Mouse (Mus musculus): ENCODE measurements around the gene Tomm20l. TPM values are rescaled to one million over a fixed set of nuclear protein-coding genes. Genes with fewer than 3 reads are reported as not detected.
A peak's percentile ranks its signal among the peaks of the same experiment; 100 is the strongest.

Gene Tomm20l
- polyA plus RNA-seq, 1 experiment, result not detected

DNA sequence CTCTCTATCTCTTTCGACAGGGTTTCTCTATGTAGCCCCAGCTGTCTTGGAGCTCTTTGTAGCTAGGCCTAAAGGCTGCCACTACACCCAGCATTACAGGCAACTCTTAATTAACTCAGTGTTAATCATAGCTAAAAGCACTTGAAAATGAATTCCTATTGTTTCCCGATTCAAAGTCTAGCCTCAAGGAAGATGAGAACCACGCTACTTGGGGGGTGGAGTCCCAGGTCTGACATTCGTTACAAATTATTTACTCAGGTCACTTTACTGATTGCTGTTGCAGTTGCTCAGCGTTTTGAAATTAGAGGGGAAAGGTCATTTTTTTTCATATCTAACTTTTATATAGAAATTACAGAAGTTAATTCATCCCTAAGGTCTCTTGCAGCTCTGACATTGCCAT lies 24.4 kb downstream of the Tomm20l start:
- DNase-seq (ENCODE audit: low read depth), result no peak
- TF ChIP-seq CTCF (IDR thresholded peaks at IDR 0.05; ENCODE audit: borderline replicate concordance, extremely low read depth, insufficient read depth, insufficient read length) (no peak), POLR2A (IDR thresholded peaks at IDR 0.05; ENCODE audit: borderline replicate concordance, extremely low read depth, insufficient read depth, insufficient read length, poor library complexity, severe bottlenecking) (no peak)

GRCm38 (mm10) chr12:71136130-71136973 lies 25.1 kb downstream of the Tomm20l start, which contains the start of the genes Timm9 and 2700049A03Rik:
TSS of gene Timm9 (minus strand) at chr12:71136684.
TSS of gene 2700049A03Rik (plus strand) at chr12:71136848.
- TF ChIP-seq CTCF (IDR thresholded peaks at IDR 0.05; ENCODE audit: borderline replicate concordance, extremely low read depth, insufficient read depth, insufficient read length) (no peak), POLR2A (IDR thresholded peaks at IDR 0.05; ENCODE audit: borderline replicate concordance, extremely low read depth, insufficient read depth, insufficient read length, poor library complexity, severe bottlenecking) (peak; percentile 51; the same call in 1 of the 2 replicates)
- peak; percentile 94 for DNase-seq (ENCODE audit: low read depth)

GRCm38 (mm10) chr12:71136974-71137491 lies 25.8 kb downstream of the Tomm20l start:
- DNase-seq (ENCODE audit: low read depth), result peak; percentile 98

GRCm38 (mm10) chr12:71137686-71138085 lies 26.5 kb downstream of the Tomm20l start:
- TF ChIP-seq POLR2A (IDR thresholded peaks at IDR 0.05; ENCODE audit: borderline replicate concordance, extremely low read depth, insufficient read depth, insufficient read length, poor library complexity, severe bottlenecking) (no peak), CTCF (IDR thresholded peaks at IDR 0.05; ENCODE audit: borderline replicate concordance, extremely low read depth, insufficient read depth, insufficient read length) (no peak)
- peak; percentile 13 for DNase-seq (ENCODE audit: low read depth)

More at GRCm38 (mm10) chr12:71136974-71137491, 25.8 kb downstream of the Tomm20l start:
- TF ChIP-seq POLR2A (IDR thresholded peaks at IDR 0.05; ENCODE audit: borderline replicate concordance, extremely low read depth, insufficient read depth, insufficient read length, poor library complexity, severe bottlenecking) (peak; percentile 57; the same call in 1 of the 2 replicates), CTCF (IDR thresholded peaks at IDR 0.05; ENCODE audit: borderline replicate concordance, extremely low read depth, insufficient read depth, insufficient read length) (no peak)

DNA sequence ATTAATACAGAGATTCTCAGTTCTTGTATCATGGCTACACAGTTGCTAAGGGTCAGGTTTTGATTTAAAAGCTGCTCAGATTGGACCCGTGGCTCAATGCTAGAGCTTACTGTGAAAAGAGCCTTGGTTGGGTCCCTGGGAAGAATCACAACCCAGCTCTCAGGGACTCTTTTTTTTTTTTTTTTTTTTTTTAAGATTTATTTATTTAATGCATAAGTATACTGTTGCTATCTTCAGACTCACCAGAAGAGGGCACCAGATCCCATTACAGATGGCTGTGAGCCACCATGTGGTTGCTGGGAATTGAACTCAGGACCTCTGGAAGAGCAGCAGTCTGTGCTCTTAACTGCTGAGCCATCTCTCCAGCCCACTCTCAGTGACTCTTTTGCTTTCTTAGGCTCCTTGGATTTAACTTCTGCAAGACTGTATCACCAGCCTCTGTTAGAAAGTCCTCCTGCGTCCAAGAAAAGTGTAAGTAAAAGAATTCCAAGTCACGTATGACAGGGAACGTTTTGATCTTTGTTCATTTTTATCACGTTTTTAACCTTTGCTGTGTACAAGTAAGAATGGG lies 28.1 kb downstream of the Tomm20l start:
- TF ChIP-seq CTCF (IDR thresholded peaks at IDR 0.05; ENCODE audit: borderline replicate concordance, extremely low read depth, insufficient read depth, insufficient read length), result no peak
- TF ChIP-seq POLR2A (IDR thresholded peaks at IDR 0.05; ENCODE audit: borderline replicate concordance, extremely low read depth, insufficient read depth, insufficient read length, poor library complexity, severe bottlenecking), result no peak
- DNase-seq (ENCODE audit: low read depth), result no peak

DNA sequence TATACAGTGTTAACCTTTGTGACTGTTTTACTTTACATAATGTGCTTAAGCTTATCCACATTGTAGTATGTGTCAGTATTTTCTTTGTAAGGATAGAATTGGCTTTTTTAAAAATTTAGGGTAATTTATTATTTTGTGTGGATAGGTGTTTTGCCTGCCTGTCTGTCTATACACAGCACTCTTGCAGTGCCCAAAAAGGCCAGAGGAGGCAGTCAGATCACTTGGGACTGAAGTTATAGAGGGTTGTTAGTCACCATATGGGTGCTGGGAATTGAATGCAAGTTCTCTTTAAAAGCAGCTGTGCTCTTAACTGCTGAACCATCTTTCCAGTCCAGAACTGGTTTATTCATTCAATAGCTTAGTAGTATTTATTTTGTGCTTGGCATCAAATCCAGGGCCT lies 30.0 kb downstream of the Tomm20l start:
- TF ChIP-seq CTCF (IDR thresholded peaks at IDR 0.05; ENCODE audit: borderline replicate concordance, extremely low read depth, insufficient read depth, insufficient read length), result 0 out of 2 replicates have a peak, but pooled peaks have one; percentile 10
- no peak for TF ChIP-seq POLR2A (IDR thresholded peaks at IDR 0.05; ENCODE audit: borderline replicate concordance, extremely low read depth, insufficient read depth, insufficient read length, poor library complexity, severe bottlenecking)
- no peak for DNase-seq (ENCODE audit: low read depth)

GRCm38 (mm10) chr12:71147641-71148040 lies 36.4 kb downstream of the Tomm20l start:
- TF ChIP-seq CTCF (IDR thresholded peaks at IDR 0.05; ENCODE audit: borderline replicate concordance, extremely low read depth, insufficient read depth, insufficient read length), result peak; percentile 62; the same call in 1 of the 2 replicates
- TF ChIP-seq POLR2A (IDR thresholded peaks at IDR 0.05; ENCODE audit: borderline replicate concordance, extremely low read depth, insufficient read depth, insufficient read length, poor library complexity, severe bottlenecking), result no peak
- peak; percentile 56 for DNase-seq (ENCODE audit: low read depth)

DNA sequence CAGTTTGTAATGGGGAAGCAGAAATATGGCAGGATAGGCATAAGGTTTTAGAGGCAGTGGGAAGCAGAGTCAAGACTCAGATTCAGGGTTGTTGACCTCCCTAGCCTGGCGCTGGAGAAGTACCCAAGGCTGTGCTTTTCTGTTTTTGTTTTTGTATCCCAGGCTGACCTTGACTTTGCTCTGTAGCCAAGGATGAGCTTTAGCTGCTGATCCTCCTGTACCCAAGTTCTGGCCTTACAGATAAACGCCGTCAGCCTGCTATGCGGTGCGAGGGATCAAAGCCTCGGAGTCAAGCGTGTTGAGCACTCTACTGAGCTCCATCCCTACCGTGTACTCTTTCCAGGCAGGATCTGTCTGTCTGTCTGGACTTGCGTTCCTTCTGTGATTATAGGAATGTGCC lies 37.6 kb downstream of the Tomm20l start:
- no peak for TF ChIP-seq POLR2A (IDR thresholded peaks at IDR 0.05; ENCODE audit: borderline replicate concordance, extremely low read depth, insufficient read depth, insufficient read length, poor library complexity, severe bottlenecking)
- TF ChIP-seq CTCF (IDR thresholded peaks at IDR 0.05; ENCODE audit: borderline replicate concordance, extremely low read depth, insufficient read depth, insufficient read length), result no peak
- no peak for DNase-seq (ENCODE audit: low read depth)

GRCm38 (mm10) chr12:71149456-71149855 lies 38.2 kb downstream of the Tomm20l start:
- no peak for TF ChIP-seq POLR2A (IDR thresholded peaks at IDR 0.05; ENCODE audit: borderline replicate concordance, extremely low read depth, insufficient read depth, insufficient read length, poor library complexity, severe bottlenecking)
- no peak for TF ChIP-seq CTCF (IDR thresholded peaks at IDR 0.05; ENCODE audit: borderline replicate concordance, extremely low read depth, insufficient read depth, insufficient read length)
- DNase-seq (ENCODE audit: low read depth), result no peak

DNA sequence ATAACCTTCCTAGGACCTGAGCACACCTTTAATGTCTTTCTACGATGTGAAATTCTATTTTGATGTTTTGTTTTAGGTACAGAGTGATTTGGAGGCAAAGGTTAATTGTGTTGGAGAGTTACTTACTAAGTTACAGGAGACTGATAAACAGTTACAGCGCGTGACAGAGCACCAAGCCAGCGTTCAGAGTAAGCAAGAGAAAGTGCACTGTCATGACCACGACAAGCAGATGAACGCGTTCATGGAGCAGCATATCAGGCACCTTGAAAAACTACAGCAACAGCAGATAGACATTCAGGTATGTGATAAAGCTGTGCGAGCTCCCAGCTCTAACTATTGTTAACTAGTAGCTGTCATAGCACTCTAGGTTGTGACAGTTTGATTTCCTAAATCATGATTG lies 38.9 kb downstream of the Tomm20l start:
- DNase-seq (ENCODE audit: low read depth), result no peak
- TF ChIP-seq CTCF (IDR thresholded peaks at IDR 0.05; ENCODE audit: borderline replicate concordance, extremely low read depth, insufficient read depth, insufficient read length), result no peak

- DNase-seq (ENCODE audit: low read depth), result no peak
- TF ChIP-seq CTCF (IDR thresholded peaks at IDR 0.05; ENCODE audit: borderline replicate concordance, extremely low read depth, insufficient read depth, insufficient read length) (no peak), POLR2A (IDR thresholded peaks at IDR 0.05; ENCODE audit: borderline replicate concordance, extremely low read depth, insufficient read depth, insufficient read length, poor library complexity, severe bottlenecking) (no peak)
Observed at GRCm38 (mm10) chr12:71154979-71155378, 43.8 kb downstream of the Tomm20l start.

Measured in brain, embryonic 14.5 days (tissue).